ENCODE assay signal across 8 mouse cellular contexts in genomic region chr8:84130806-84131205, GRCm38 (mm10). TPM values are rescaled to one million over a fixed set of nuclear protein-coding genes. Genes with fewer than 3 reads are reported as not detected.
A peak's percentile ranks its signal among the peaks of the same experiment; 100 is the strongest.
DNase-seq lines count a peak whose midpoint lies in the region.

No protein-coding gene starts in this region.

- peak; percentile 25 to 26 for DNase-seq in heart, postnatal 14 days
- no peak for DNase-seq in heart, postnatal 25 days (ENCODE audit: low spot score)
- peak; percentile 67 for DNase-seq in ZHBTc4 (ENCODE audit: low read depth, low spot score)
- peak; percentile 81 to 83 for DNase-seq in cerebellum, postnatal 14 days
- DNase-seq in kidney, postnatal 36 days = peak; percentile 58 to 67
- no peak for DNase-seq in thymus, postnatal 0 days (ENCODE audit: low spot score)
- DNase-seq in spleen, postnatal 36 days (ENCODE audit: low spot score in 2 of 2) = no peak
- no peak for DNase-seq in thymus, postnatal 36 days

- intact Hi-C loops in heart, postnatal 14 days (cut with DNase I) = no loop called here
- intact Hi-C loops in heart, postnatal 25 days (cut with DNase I) = no loop called here

RNA-seq across cellular contexts. Expression of gene Podnl1, which starts 5.0 kb away (rescaled TPM):
- total RNA-seq in heart, postnatal 14 days (2021) = under 1 TPM in 1 of 2 experiments, not detected in 1; 0.12 TPM
- not detected for total RNA-seq in heart, postnatal 25 days (2021)
- polyA plus RNA-seq in thymus, postnatal 0 days (2015; fragmentation: Nextera tagmentation; extraction: Ambion mirVana) = 2.1 and 2.3 TPM in 2 replicates

RNA-seq across cellular contexts. Expression of gene Cc2d1a, which starts 16.9 kb away (rescaled TPM):
- total RNA-seq in heart, postnatal 14 days (2021) = 10 to 100 TPM; 12.8 to 13.5 TPM
- 10 to 100 TPM; 10.3 to 11.8 TPM for total RNA-seq in heart, postnatal 25 days (2021)
- 18.9 and 20.1 TPM in 2 replicates for polyA plus RNA-seq in thymus, postnatal 0 days (2015; fragmentation: Nextera tagmentation; extraction: Ambion mirVana)

RNA-seq across cellular contexts. Expression of gene 4930432K21Rik, which starts 17.0 kb away (rescaled TPM):
- total RNA-seq in heart, postnatal 14 days (2021) = under 1 TPM; 0.33 to 0.37 TPM
- total RNA-seq in heart, postnatal 25 days (2021) = under 1 TPM; 0.10 to 0.28 TPM
- 1.3 and 1.4 TPM in 2 replicates for polyA plus RNA-seq in thymus, postnatal 0 days (2015; fragmentation: Nextera tagmentation; extraction: Ambion mirVana)

RNA-seq across cellular contexts. Expression of gene Dcaf15, which starts 26.2 kb away (rescaled TPM):
- total RNA-seq in heart, postnatal 14 days (2021) = 1 to 10 TPM; 9.7 to 9.8 TPM
- 1 to 10 TPM; 5.9 to 7.2 TPM for total RNA-seq in heart, postnatal 25 days (2021)
- 14.7 and 18.1 TPM in 2 replicates for polyA plus RNA-seq in thymus, postnatal 0 days (2015; fragmentation: Nextera tagmentation; extraction: Ambion mirVana)

RNA-seq across cellular contexts. Expression of gene Nanos3, which starts 54.2 kb away (rescaled TPM):
- total RNA-seq in heart, postnatal 14 days (2021) = 1 to 10 TPM; 1.8 to 2.0 TPM
- 1 to 10 TPM in 1 of 2 experiments, under 1 TPM in 1; 0.73 to 1.4 TPM for total RNA-seq in heart, postnatal 25 days (2021)
- 5.3 and 6.2 TPM in 2 replicates for polyA plus RNA-seq in thymus, postnatal 0 days (2015; fragmentation: Nextera tagmentation; extraction: Ambion mirVana)

Comparison
In these comparisons a context has a peak if more than half of its experiments do, and no peak if none do; other contexts are left out.
1. DNase-seq: peak in heart, postnatal 14 days (2 of 2), ZHBTc4 (single experiment), cerebellum, postnatal 14 days (2 of 2) and kidney, postnatal 36 days (2 of 2); none in heart, postnatal 25 days (single experiment), thymus, postnatal 0 days (single experiment), spleen, postnatal 36 days (0 of 2) and thymus, postnatal 36 days (0 of 2).